Mouse (Mus musculus) naive thymus-derived CD4-positive, alpha-beta T cell, adult 5 months (primary cell): ENCODE data around the gene Zfc3h1. TPM values are rescaled to one million over a fixed set of nuclear protein-coding genes. Genes with fewer than 3 reads are reported as not detected.

Experiments
- polyA plus RNA-seq: library from polyadenylated mRNA; unstranded; fragments of 100-300 nt; shearing (Covaris generic); gene quantifications from one replicate; pipeline ENCODE4 v1.2.1, GENCODE M21; 2017

Gene Zfc3h1
- polyA plus RNA-seq, result 27.8 TPM

GRCm38 (mm10) chr10:115384221-115385017, at the start of gene Zfc3h1, which contains the start of gene Thap2:
TSS of gene Zfc3h1 (plus strand) at chr10:115384959.
TSS of gene Thap2 (minus strand) at chr10:115384443.

GRCm38 (mm10) chr10:115361840-115362622, 22.7 kb upstream of the Zfc3h1 start, which contains the start of gene Tmem19:
TSS of gene Tmem19 (minus strand) at chr10:115362501.

Other genes starting within 250 kb of the Zfc3h1 start
- not detected for gene Tph2, start 199.9 kb upstream of the Zfc3h1 start, polyA plus RNA-seq
- gene Tbc1d15, start 133.5 kb upstream of the Zfc3h1 start, polyA plus RNA-seq, result 314 TPM
- 64.8 TPM for gene Rab21, start 69.4 kb upstream of the Zfc3h1 start, polyA plus RNA-seq
- 16.3 TPM for gene Tmem19, start 22.5 kb upstream of the Zfc3h1 start, polyA plus RNA-seq
- 6.4 TPM for gene Thap2, start 516 bp upstream of the Zfc3h1 start, polyA plus RNA-seq
- not detected for gene A930009A15Rik, start 185.0 kb downstream of the Zfc3h1 start, polyA plus RNA-seq
- not detected for gene Lgr5, start 202.8 kb downstream of the Zfc3h1 start, polyA plus RNA-seq